Mouse (Mus musculus) erythroblast, embryonic 14.5 days (primary cell): Measurements from ENCODE around the gene Calu.

Experiments
- GATA1 ChIP-seq: IDR thresholded peaks from 2 replicates; pipeline ENCODE4 v1.6.1; 2012; ENCODE audit warnings: low read length, inconsistent platforms, mixed read lengths
- TAL1 ChIP-seq: IDR thresholded peaks from 3 replicates; pipeline ENCODE4 v1.6.1; 2012; ENCODE audit warnings: low read length, inconsistent platforms, mixed read lengths

DNA sequence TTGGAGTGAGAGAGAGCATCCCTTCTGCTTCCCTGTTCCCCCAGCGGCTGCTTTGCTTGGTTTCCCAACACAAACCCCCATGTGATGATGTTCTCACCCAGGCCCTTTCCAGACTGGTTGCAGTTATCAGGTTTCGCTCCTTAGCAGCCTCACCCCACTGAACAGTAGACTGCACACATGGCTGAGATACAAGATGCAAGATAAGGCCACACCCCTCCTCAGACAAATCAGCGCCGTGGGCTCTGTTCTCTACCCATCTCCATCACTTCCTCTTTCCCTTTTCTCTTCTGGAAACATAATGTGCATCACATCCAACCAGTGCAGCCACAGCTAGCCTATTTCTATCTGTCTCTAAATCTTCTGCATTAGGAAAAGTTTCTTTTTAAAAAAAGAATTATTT is 18.4 kb upstream of the Calu start:
- TF ChIP-seq GATA1 (no peak), TAL1 (no peak)
